Mouse (Mus musculus) MEL (cell line): Measurements from ENCODE around the gene Tex261.

Source experiments
- CTCF ChIP-seq, 3 experiments: IDR thresholded peaks in 2 of 3; conservative IDR thresholded peaks in 1 of 3; 2 replicates each; pipeline ENCODE4 v1.5.1; 2011 to 2012; ENCODE audit warnings: low read length in 3 of 3, low read depth in 2 of 3, mild to moderate bottlenecking in 2 of 3, improper control_type of control experiment in 1 of 3, inconsistent platforms in 1 of 3, mixed read lengths in 1 of 3, moderate library complexity in 1 of 3; ENCODE audit not compliant: control insufficient read depth in 1 of 3, insufficient read depth in 1 of 3, poor library complexity in 1 of 3, severe bottlenecking in 1 of 3
- E2F4 ChIP-seq: IDR thresholded peaks from 2 replicates; pipeline ENCODE4 v1.6.1; 2011; ENCODE audit warnings: low read depth, low read length, improper control_type of control experiment, borderline replicate concordance
- ELF1 ChIP-seq: IDR thresholded peaks from 2 replicates; pipeline ENCODE4 v1.6.1; 2014; ENCODE audit warnings: low read depth, mild to moderate bottlenecking, inconsistent platforms, low read length, improper control_type of control experiment, moderate library complexity
- EP300 ChIP-seq, 2 experiments: IDR thresholded peaks; 2 replicates each; pipeline ENCODE4 v1.6.1; 2011; ENCODE audit warnings: improper control_type of control experiment in 2 of 2, low read length in 2 of 2, low read depth in 1 of 2, mild to moderate bottlenecking in 1 of 2
- GATA1 ChIP-seq: IDR thresholded peaks from 2 replicates; pipeline ENCODE4 v1.6.1; 2011; ENCODE audit warnings: low read depth, low read length, improper control_type of control experiment
- HCFC1 ChIP-seq: IDR thresholded peaks from 2 replicates; pipeline ENCODE4 v1.6.1; 2012; ENCODE audit warnings: low read depth, mild to moderate bottlenecking, inconsistent platforms, low read length, improper control_type of control experiment, moderate library complexity
- MAX ChIP-seq: IDR thresholded peaks from 2 replicates; pipeline ENCODE4 v1.6.1; 2011; ENCODE audit warnings: low read length, improper control_type of control experiment
- NRF1 ChIP-seq: IDR thresholded peaks from 2 replicates; pipeline ENCODE4 v1.6.1; 2014; ENCODE audit warnings: low read depth, mild to moderate bottlenecking, inconsistent platforms, low read length, improper control_type of control experiment, moderate library complexity; ENCODE audit not compliant: poor library complexity, insufficient read depth, severe bottlenecking
- POLR2A ChIP-seq, 2 experiments: IDR thresholded peaks; 2 replicates each; pipeline ENCODE4 v1.6.1; 2011 to 2012; ENCODE audit warnings: low read length in 2 of 2, mild to moderate bottlenecking in 2 of 2, control low read depth in 1 of 2, improper control_type of control experiment in 1 of 2, low read depth in 1 of 2, moderate library complexity in 1 of 2; ENCODE audit not compliant: control insufficient read depth in 1 of 2, insufficient read depth in 1 of 2, poor library complexity in 1 of 2
- SIN3A ChIP-seq: IDR thresholded peaks from 2 replicates; pipeline ENCODE4 v1.6.1; 2012; ENCODE audit warnings: low read length, improper control_type of control experiment, inconsistent platforms
- ZKSCAN1 ChIP-seq: IDR thresholded peaks from 2 replicates; pipeline ENCODE4 v1.6.1; 2012; ENCODE audit warnings: low read depth, mild to moderate bottlenecking, inconsistent platforms, low read length, improper control_type of control experiment, moderate library complexity
- ZNF384 ChIP-seq: IDR thresholded peaks from 2 replicates; pipeline ENCODE4 v1.6.1; 2012; ENCODE audit warnings: low read depth, mild to moderate bottlenecking, inconsistent platforms, low read length, improper control_type of control experiment

DNA sequence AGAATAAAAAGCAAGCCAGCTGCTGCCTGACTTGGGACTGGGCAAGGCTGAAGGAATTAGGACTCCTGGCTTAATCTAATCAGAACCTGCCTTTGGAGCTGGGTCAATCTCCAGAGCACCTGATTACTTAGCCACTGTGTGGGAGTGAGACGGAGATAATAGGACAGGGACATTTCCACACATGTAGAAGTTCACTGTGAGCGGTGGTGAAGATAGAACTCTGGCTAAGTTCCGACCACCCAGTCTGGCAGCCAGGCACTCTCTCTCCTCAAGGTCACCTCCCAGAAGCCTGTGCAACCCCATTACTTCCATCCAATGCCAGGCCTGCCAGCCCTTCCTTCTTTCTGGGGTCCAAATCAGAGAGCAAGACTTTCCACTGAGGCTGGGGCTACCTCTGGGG, 8.6 kb downstream of the Tex261 start:
- TF ChIP-seq ZNF384, result no peak
- no peak for TF ChIP-seq ZKSCAN1
- no peak for TF ChIP-seq CTCF (IDR thresholded peaks at IDR 0.05 in 2 of 3, conservative IDR thresholded peaks at IDR 0.05 in 1 of 3; ENCODE audit: control insufficient read depth in 1 of 3, insufficient read depth in 1 of 3, low read depth in 2 of 3, low read length in 3 of 3, poor library complexity in 1 of 3, severe bottlenecking in 1 of 3)
- TF ChIP-seq ELF1, result no peak
- TF ChIP-seq HCFC1, result no peak
- TF ChIP-seq E2F4, result no peak
- TF ChIP-seq GATA1, result no peak
- no peak for TF ChIP-seq POLR2A (IDR thresholded peaks at IDR 0.05; ENCODE audit: control insufficient read depth in 1 of 2, insufficient read depth in 1 of 2, low read depth in 1 of 2, low read length in 2 of 2, poor library complexity in 1 of 2)
- TF ChIP-seq EP300 (IDR thresholded peaks at IDR 0.05; ENCODE audit: low read depth in 1 of 2, low read length in 2 of 2), result no peak
- no peak for TF ChIP-seq SIN3A
- TF ChIP-seq NRF1, result no peak
- no peak for TF ChIP-seq MAX
